Mouse (Mus musculus) brain, embryonic 14.5 days (tissue): ENCODE data around the gene Zfp936.
"Not testable (repeated sequence)": the region's sequence is repeated elsewhere in the genome, so short reads cannot be mapped to it uniquely, and the experiment has no call there.

ENCODE experiments used
- CTCF ChIP-seq: fragments of 200-500 bp; IDR thresholded peaks from 2 replicates; pipeline ENCODE4 v1.5.1; 2012; ENCODE audit warnings: inconsistent platforms, mild to moderate bottlenecking, moderate library complexity, borderline replicate concordance; ENCODE audit not compliant: insufficient read depth, insufficient read length; ENCODE audit errors: extremely low read depth
- POLR2A ChIP-seq: fragments of 200-500 bp; IDR thresholded peaks from 2 replicates; pipeline ENCODE4 v1.6.1; 2012; ENCODE audit warnings: mild to moderate bottlenecking, inconsistent platforms, borderline replicate concordance; ENCODE audit not compliant: poor library complexity, insufficient read depth, insufficient read length, severe bottlenecking; ENCODE audit errors: extremely low read depth

DNA sequence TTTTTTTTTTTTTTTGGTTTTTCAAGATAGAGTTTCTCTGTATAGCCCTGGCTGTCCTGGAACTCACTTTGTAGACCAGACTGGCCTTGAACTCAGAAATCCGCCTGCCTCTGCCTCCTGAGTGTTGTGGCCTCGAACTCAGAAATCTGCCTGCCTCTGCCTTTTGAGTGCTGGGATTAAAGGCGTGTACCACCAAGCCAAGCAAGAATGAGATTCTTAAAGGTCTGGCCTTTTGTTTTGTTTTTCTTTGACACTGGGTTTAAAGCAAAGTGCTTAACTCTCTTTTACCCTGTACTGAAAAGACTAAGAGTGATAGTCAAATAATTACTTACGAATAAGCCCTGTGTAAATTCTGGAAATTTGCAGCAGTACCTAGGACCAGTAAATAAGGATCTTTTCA is 50.1 kb downstream of the Zfp936 start:
- not testable (repeated sequence) for TF ChIP-seq POLR2A, CTCF
